Mouse (Mus musculus): ENCODE results near the gene Adam1a. TPM values are rescaled to one million over a fixed set of nuclear protein-coding genes. Genes with fewer than 3 reads are reported as not detected.

Gene Adam1a
- polyA plus RNA-seq, 2 experiments: 0.28 to 1.6 TPM

GRCm38 (mm10) chr5:121592064-121592815 is 47.0 kb upstream of the Adam1a start:
- H3K9me3 ChIP-seq (ENCODE audit: control insufficient read depth, low read length): no peaks in the 10 kb centered on the region
- no peaks in the 10 kb centered on the region for H3K36me3 ChIP-seq (replicated peaks; ENCODE audit: control insufficient read depth, insufficient read depth, low read depth)
- ATAC-seq (ENCODE audit: insufficient read depth) (no peak), DNase-seq (ENCODE audit: low read depth in 3 of 3, low spot score in 3 of 3) (no peak)
- H3K27me3 ChIP-seq (ENCODE audit: control insufficient read depth, insufficient read depth, low read length): no peaks in the 10 kb centered on the region
- H3K4me3 ChIP-seq (ENCODE audit: insufficient read depth in 1 of 2, low read depth in 2 of 2, low read length in 2 of 2): peak overlapping the region; percentile 68 to 75; a peak in 3 of 4 replicates
- no peak for TF ChIP-seq EP300 (IDR thresholded peaks at IDR 0.05; ENCODE audit: low read depth)
- no peak for TF ChIP-seq CTCF (IDR thresholded peaks at IDR 0.05; ENCODE audit: low read depth)
- peaks cover 15 to 43% of the 10 kb centered on the region in 2 experiments for H3K4me1 ChIP-seq (replicated peaks; ENCODE audit: control insufficient read depth in 2 of 2, insufficient read depth in 2 of 2, low read length in 1 of 2)
- no peak overlapping the region for H3K27ac ChIP-seq
- 59% methylated on average over 11 of the region's 11 CpGs for WGBS (ENCODE audit: insufficient replicate concordance)
- peak overlapping the region; percentile 83; the same call in 1 of the 2 replicates for H3K9ac ChIP-seq (replicated peaks)
- peak overlapping the region; percentile 93 for H3K4me2 ChIP-seq (ENCODE audit: low read depth)

- Histone ChIP-seq H3K27ac (no peak overlapping the region), H3K4me3 (ENCODE audit: insufficient read depth in 1 of 2, low read depth in 2 of 2, low read length in 2 of 2) (no peak overlapping the region; a peak in 1 of 4 replicates), H3K9ac (replicated peaks) (no peak overlapping the region), H3K27me3 (ENCODE audit: control insufficient read depth, insufficient read depth, low read length) (no peaks in the 10 kb centered on the region), H3K4me2 (ENCODE audit: low read depth) (peak overlapping the region; percentile 93), H3K9me3 (ENCODE audit: control insufficient read depth, low read length) (no peaks in the 10 kb centered on the region), H3K4me1 (replicated peaks; ENCODE audit: control insufficient read depth in 2 of 2, insufficient read depth in 2 of 2, low read length in 1 of 2) (peaks cover 21 to 45% of the 10 kb centered on the region in 2 experiments), H3K36me3 (replicated peaks; ENCODE audit: control insufficient read depth, insufficient read depth, low read depth) (no peaks in the 10 kb centered on the region)
- TF ChIP-seq CTCF (IDR thresholded peaks at IDR 0.05; ENCODE audit: low read depth) (no peak), EP300 (IDR thresholded peaks at IDR 0.05; ENCODE audit: low read depth) (no peak)
- no peak for DNase-seq (ENCODE audit: low read depth in 3 of 3, low spot score in 3 of 3)
- ATAC-seq (ENCODE audit: insufficient read depth): no peak
- 51% methylated on average over 11 of the region's 11 CpGs for WGBS (ENCODE audit: insufficient replicate concordance)
These were observed 46.3 kb upstream of the Adam1a start for GRCm38 (mm10) chr5:121591417-121592063.

DNA sequence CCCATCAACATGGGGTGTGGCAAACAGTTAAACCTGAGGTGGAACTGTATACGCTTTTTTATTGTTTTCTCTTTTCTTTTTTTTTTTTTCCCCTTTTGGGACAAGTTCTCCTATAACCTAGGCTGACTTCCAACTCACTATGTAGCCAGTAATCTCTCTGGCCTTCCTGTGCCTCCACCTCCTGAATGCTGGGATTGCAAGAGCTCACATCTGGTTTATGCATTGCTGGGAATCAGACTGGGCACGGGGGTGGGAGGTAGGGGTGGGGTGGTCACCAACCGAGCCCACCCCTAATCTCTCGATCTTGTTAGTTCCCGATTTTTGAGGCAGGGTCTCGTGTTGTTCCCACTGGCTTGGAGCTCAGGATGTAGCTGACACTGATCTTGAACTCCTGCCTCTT is 44.6 kb upstream of the Adam1a start:
- no peaks in the 10 kb centered on the region for H3K36me3 ChIP-seq (replicated peaks; ENCODE audit: control insufficient read depth, insufficient read depth, low read depth)
- WGBS (ENCODE audit: insufficient replicate concordance): 59% methylated on average over 6 of the region's 6 CpGs
- H3K9me3 ChIP-seq (ENCODE audit: control insufficient read depth, low read length): no peaks in the 10 kb centered on the region
- ATAC-seq (ENCODE audit: insufficient read depth) (no peak), DNase-seq (ENCODE audit: low read depth in 3 of 3, low spot score in 3 of 3) (no peak)
- H3K4me1 ChIP-seq (replicated peaks; ENCODE audit: control insufficient read depth in 2 of 2, insufficient read depth in 2 of 2, low read length in 1 of 2): peaks cover 16 to 43% of the 10 kb centered on the region in 2 experiments
- no peak overlapping the region for H3K9ac ChIP-seq (replicated peaks)
- TF ChIP-seq EP300 (IDR thresholded peaks at IDR 0.05; ENCODE audit: low read depth) (no peak), CTCF (IDR thresholded peaks at IDR 0.05; ENCODE audit: low read depth) (no peak)
- H3K27me3 ChIP-seq (ENCODE audit: control insufficient read depth, insufficient read depth, low read length): no peaks in the 10 kb centered on the region
- H3K4me2 ChIP-seq (ENCODE audit: low read depth): no peak overlapping the region
- no peak overlapping the region for H3K27ac ChIP-seq
- no peak overlapping the region for H3K4me3 ChIP-seq (ENCODE audit: insufficient read depth in 1 of 2, low read depth in 2 of 2, low read length in 2 of 2)

DNA sequence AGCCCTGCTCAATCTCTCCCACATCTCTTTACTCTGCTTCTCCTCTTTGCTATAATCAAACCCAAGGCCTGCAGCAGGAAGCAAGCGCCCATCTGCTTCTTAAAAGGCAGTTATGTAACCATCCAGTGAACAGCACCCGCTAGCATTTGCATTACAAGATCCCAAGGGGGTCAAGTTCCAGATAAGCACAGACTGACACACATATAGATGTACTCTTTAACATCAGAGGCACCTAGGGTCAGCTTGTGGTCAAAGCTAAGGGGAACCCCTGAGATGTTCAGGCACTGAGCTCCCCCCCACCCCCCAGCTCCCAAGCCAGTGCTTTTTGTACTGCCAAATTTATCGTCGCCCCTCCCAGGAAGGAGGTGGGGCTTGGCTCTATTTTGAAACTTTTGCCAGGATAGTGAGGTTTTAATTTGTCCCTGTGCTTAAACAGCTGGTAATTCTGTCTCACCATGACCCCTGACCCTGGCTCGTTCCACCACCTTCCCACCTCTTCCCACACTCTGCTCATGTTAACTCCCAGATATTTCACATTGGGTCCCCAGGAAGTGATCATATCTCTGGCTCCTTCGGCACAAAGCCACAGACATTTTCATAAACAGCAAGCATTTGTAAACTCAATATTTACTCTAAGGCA is 41.2 kb upstream of the Adam1a start:
- no peak overlapping the region; the same call in 1 of the 2 replicates for H3K27ac ChIP-seq
- no peaks in the 10 kb centered on the region for H3K9me3 ChIP-seq (ENCODE audit: control insufficient read depth, low read length)
- DNase-seq (ENCODE audit: low read depth in 3 of 3, low spot score in 3 of 3): no peak
- H3K27me3 ChIP-seq (ENCODE audit: control insufficient read depth, insufficient read depth, low read length): no peaks in the 10 kb centered on the region
- TF ChIP-seq CTCF (IDR thresholded peaks at IDR 0.05; ENCODE audit: low read depth): no peak
- TF ChIP-seq EP300 (IDR thresholded peaks at IDR 0.05; ENCODE audit: low read depth): no peak
- H3K4me1 ChIP-seq (replicated peaks; ENCODE audit: control insufficient read depth in 2 of 2, insufficient read depth in 2 of 2, low read length in 1 of 2): peaks cover 9 to 35% of the 10 kb centered on the region in 2 experiments
- no peaks in the 10 kb centered on the region for H3K36me3 ChIP-seq (replicated peaks; ENCODE audit: control insufficient read depth, insufficient read depth, low read depth)
- H3K4me3 ChIP-seq (ENCODE audit: insufficient read depth in 1 of 2, low read depth in 2 of 2, low read length in 2 of 2): 0 out of 4 replicates have a peak overlapping the region, but pooled peaks of 1 of the 2 experiments have one; percentile 8
- no peak for ATAC-seq (ENCODE audit: insufficient read depth)
- peak overlapping the region; percentile 48 for H3K4me2 ChIP-seq (ENCODE audit: low read depth)
- WGBS (ENCODE audit: insufficient replicate concordance): 5% methylated on average over 6 of the region's 6 CpGs
- no peak overlapping the region for H3K9ac ChIP-seq (replicated peaks)

- ATAC-seq (ENCODE audit: insufficient read depth) (no peak), DNase-seq (ENCODE audit: low read depth in 3 of 3, low spot score in 3 of 3) (no peak)
- Histone ChIP-seq H3K36me3 (replicated peaks; ENCODE audit: control insufficient read depth, insufficient read depth, low read depth) (no peaks in the 10 kb centered on the region), H3K9ac (replicated peaks) (no peak overlapping the region), H3K27ac (no peak overlapping the region), H3K27me3 (ENCODE audit: control insufficient read depth, insufficient read depth, low read length) (no peaks in the 10 kb centered on the region), H3K4me2 (ENCODE audit: low read depth) (no peak overlapping the region), H3K4me1 (replicated peaks; ENCODE audit: control insufficient read depth in 2 of 2, insufficient read depth in 2 of 2, low read length in 1 of 2) (peaks cover 9 to 30% of the 10 kb centered on the region in 2 experiments), H3K9me3 (ENCODE audit: control insufficient read depth, low read length) (no peaks in the 10 kb centered on the region), H3K4me3 (ENCODE audit: insufficient read depth in 1 of 2, low read depth in 2 of 2, low read length in 2 of 2) (no peak overlapping the region)
- WGBS (ENCODE audit: insufficient replicate concordance): 73% methylated on average over 5 of the region's 5 CpGs
- TF ChIP-seq CTCF (IDR thresholded peaks at IDR 0.05; ENCODE audit: low read depth): no peak
- no peak for TF ChIP-seq EP300 (IDR thresholded peaks at IDR 0.05; ENCODE audit: low read depth)
These were observed 40.4 kb upstream of the Adam1a start for GRCm38 (mm10) chr5:121585699-121586098.

Data from liver, embryonic 14.5 days (tissue).